In the genomic region with DNA sequence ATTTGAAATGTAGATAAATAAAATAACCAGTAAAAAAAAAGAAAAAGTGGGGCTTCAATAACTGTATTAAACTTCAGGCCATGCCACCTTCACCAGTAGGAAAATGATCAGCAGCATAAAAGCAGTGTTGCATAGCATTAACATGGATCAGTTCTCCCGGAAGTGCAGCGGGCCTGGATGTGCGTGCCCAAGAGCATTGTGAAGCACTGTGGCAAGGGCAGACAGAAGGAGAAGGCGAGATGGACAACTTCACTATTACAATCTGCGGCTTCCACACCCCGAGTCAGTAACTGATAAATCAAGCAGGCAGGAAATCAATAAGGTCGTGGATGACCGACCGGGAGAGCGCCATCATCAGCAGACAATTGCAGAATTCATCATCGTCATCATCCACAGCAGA, we compare ENCODE assay signal across 24 mouse cellular contexts. TPM values are rescaled to one million over a fixed set of nuclear protein-coding genes. Genes with fewer than 3 reads are reported as not detected.
DNase-seq lines count a peak whose midpoint lies in the region; ATAC-seq and TF ChIP-seq lines count a peak whose summit lies in the region.
"Had no signal": no experiment of that assay in that cellular context is flagged by ENCODE, and none has a peak within 500 bp of the region (broad histone marks: within the 10 kb centered on the region; RNA-seq: fewer than 3 reads in every experiment).

No protein-coding gene starts in this region.

- no peak overlapping the region for H3K4me3 ChIP-seq in hindbrain, postnatal 0 days (ENCODE audit: low read length)
- H3K4me3 ChIP-seq: forebrain, embryonic 13.5 days; neural tube, embryonic 12.5 days had no signal

- H3K27me3 ChIP-seq in hindbrain, postnatal 0 days (ENCODE audit: insufficient read depth, low read length) = no peaks in the 10 kb centered on the region
- H3K27me3 ChIP-seq: forebrain, embryonic 13.5 days; neural tube, embryonic 12.5 days had no signal

- H3K4me2 ChIP-seq in hindbrain, postnatal 0 days (ENCODE audit: low read depth, low read length) = no peak overlapping the region
- H3K4me2 ChIP-seq: forebrain, embryonic 13.5 days; neural tube, embryonic 12.5 days had no signal

- no peak overlapping the region for H3K9ac ChIP-seq in hindbrain, postnatal 0 days (replicated peaks; ENCODE audit: low read length)
- H3K9ac ChIP-seq: forebrain, embryonic 13.5 days; liver, embryonic 14.5 days; neural tube, embryonic 12.5 days had no signal

- no peaks in the 10 kb centered on the region for H3K9me3 ChIP-seq in hindbrain, postnatal 0 days (ENCODE audit: low read length)
- H3K9me3 ChIP-seq: forebrain, embryonic 13.5 days; neural tube, embryonic 12.5 days had no signal

- H3K27ac ChIP-seq in hindbrain, postnatal 0 days = no peak overlapping the region
- H3K27ac ChIP-seq: forebrain, embryonic 13.5 days; liver, embryonic 14.5 days; neural tube, embryonic 12.5 days had no signal

- H3K36me3 ChIP-seq in hindbrain, postnatal 0 days (ENCODE audit: insufficient read depth, low read length) = no peaks in the 10 kb centered on the region
- H3K36me3 ChIP-seq: neural tube, embryonic 12.5 days had no signal

- no peak for ATAC-seq in hindbrain, postnatal 0 days
- ATAC-seq: forebrain, embryonic 13.5 days had no signal

- DNase-seq in kidney, postnatal 10 days = peak; percentile 1
- no peak for DNase-seq in kidney, adult 9 months
- DNase-seq in thymus, postnatal 4 days = peak; percentile 3
- DNase-seq in thymus, postnatal 36 days = no peak
- DNase-seq in hindbrain, postnatal 0 days (ENCODE audit: low spot score) = peak; percentile 14
- no peak for DNase-seq in cerebellum, adult 11 months
- DNase-seq in ovary, postnatal 10 days (ENCODE audit: low spot score) = no peak
- DNase-seq: cerebellum, postnatal 14 days; kidney, postnatal 14 days; layer of hippocampus, adult 9-11 months; lung, postnatal 14 days; thymus, postnatal 25 days had no signal

- WGBS in hindbrain, postnatal 0 days = 41% methylated on average over 11 of the region's 11 CpGs

- TF ChIP-seq CTCF in hindbrain, postnatal 0 days (IDR thresholded peaks at IDR 0.05; ENCODE audit: low read depth) = no peak

- H3K4me1 ChIP-seq in hindbrain, postnatal 0 days (ENCODE audit: insufficient read depth, low read length) = no peaks in the 10 kb centered on the region
- H3K4me1 ChIP-seq: forebrain, embryonic 13.5 days; neural tube, embryonic 12.5 days had no signal

RNA-seq across cellular contexts. Expression of gene 1700021F07Rik, which starts 49.2 kb away (rescaled TPM):
- not detected in 2 replicates for total RNA-seq in hindbrain, postnatal 0 days (2014; rRNA removed)
- polyA plus RNA-seq in hindbrain, postnatal 0 days (2015; fragmentation: Nextera tagmentation; extraction: Ambion mirVana) = not detected in 2 replicates
- total RNA-seq: adrenal gland, postnatal 4 days; granulocyte monocyte progenitor cell, adult 5-6 weeks; left cerebral cortex, postnatal 25 days; megakaryocyte-erythroid progenitor cell, adult 5-6 weeks had no signal
- polyA plus RNA-seq: C2C12; embryonic facial prominence, embryonic 14.5 days; forebrain, embryonic 13.5 days; heart, postnatal 0 days; liver, embryonic 14.5 days; neural tube, embryonic 12.5 days; small intestine, adult 2 months; stomach, embryonic 14.5 days had no signal

Comparison
In these comparisons a context has a peak if more than half of its experiments do, and no peak if none do; other contexts are left out.
1. DNase-seq: peak in kidney, postnatal 10 days (single experiment), thymus, postnatal 4 days (single experiment) and hindbrain, postnatal 0 days (single experiment); none in kidney, adult 9 months (single experiment), thymus, postnatal 36 days (0 of 2), cerebellum, adult 11 months (single experiment) and ovary, postnatal 10 days (single experiment).